Mouse (Mus musculus) lung, postnatal 4 days (tissue): ENCODE measurements around the gene Anks1b.

Source experiments
- DNase-seq, 2 experiments: peaks; one replicate each; pipeline ENCODE4 v3.0.0; 2021

Gene Anks1b

GRCm38 (mm10) chr10:90196936-90197335 is 323.6 kb downstream of the Anks1b start:
- DNase-seq, result no peak

GRCm38 (mm10) chr10:90210044-90210443 is 336.7 kb downstream of the Anks1b start:
- no peak for DNase-seq

- DNase-seq, result no peak
Measured at GRCm38 (mm10) chr10:90220470-90220869, 347.2 kb downstream of the Anks1b start.

- DNase-seq, result no peak
Measured at GRCm38 (mm10) chr10:90222793-90223495, 349.6 kb downstream of the Anks1b start.

- no peak for DNase-seq
Measured at GRCm38 (mm10) chr10:90235273-90235672, 362.0 kb downstream of the Anks1b start.

GRCm38 (mm10) chr10:90237290-90237689 is 364.0 kb downstream of the Anks1b start:
- DNase-seq, result no peak

GRCm38 (mm10) chr10:90258944-90259714 is 385.8 kb downstream of the Anks1b start:
- no peak for DNase-seq

- no peak for DNase-seq
Measured at GRCm38 (mm10) chr10:90271321-90271720, 398.0 kb downstream of the Anks1b start.

GRCm38 (mm10) chr10:90273311-90273710 is 400.0 kb downstream of the Anks1b start:
- DNase-seq, result no peak

GRCm38 (mm10) chr10:90286589-90286988 is 413.3 kb downstream of the Anks1b start:
- no peak for DNase-seq

GRCm38 (mm10) chr10:90303249-90303648 is 429.9 kb downstream of the Anks1b start:
- DNase-seq, result no peak

GRCm38 (mm10) chr10:90306156-90306555 is 432.8 kb downstream of the Anks1b start:
- no peak for DNase-seq

GRCm38 (mm10) chr10:90307931-90308555 is 434.7 kb downstream of the Anks1b start:
- no peak for DNase-seq

GRCm38 (mm10) chr10:90329781-90330180 is 456.5 kb downstream of the Anks1b start:
- DNase-seq, result no peak

GRCm38 (mm10) chr10:90345394-90345793 is 472.1 kb downstream of the Anks1b start:
- DNase-seq, result no peak

GRCm38 (mm10) chr10:90356258-90356657 is 482.9 kb downstream of the Anks1b start:
- no peak for DNase-seq

- no peak for DNase-seq
Measured at GRCm38 (mm10) chr10:90357169-90357907, 484.0 kb downstream of the Anks1b start.

- DNase-seq, result no peak
Measured at GRCm38 (mm10) chr10:90369015-90369414, 495.7 kb downstream of the Anks1b start.

GRCm38 (mm10) chr10:90370751-90371150 is 497.4 kb downstream of the Anks1b start:
- DNase-seq, result no peak

- DNase-seq, result no peak
Measured at GRCm38 (mm10) chr10:90373469-90373868, 500.2 kb downstream of the Anks1b start.

GRCm38 (mm10) chr10:90376605-90377004 is 503.3 kb downstream of the Anks1b start:
- DNase-seq, result no peak

- DNase-seq, result no peak
Measured at GRCm38 (mm10) chr10:90380062-90380461, 506.8 kb downstream of the Anks1b start.

- no peak for DNase-seq
Measured at GRCm38 (mm10) chr10:90380704-90381339, 507.5 kb downstream of the Anks1b start.
